Mouse (Mus musculus): Measurements from ENCODE around the gene A730015C16Rik. TPM values are rescaled to one million over a fixed set of nuclear protein-coding genes. Genes with fewer than 3 reads are reported as not detected.
A peak's percentile ranks its signal among the peaks of the same experiment; 100 is the strongest.

A730015C16Rik gene
- polyA plus RNA-seq, 1 experiment from 2014 or later: 1.6 TPM

GRCm38 (mm10) chr4:108866806-108867205, 18.4 kb upstream of the A730015C16Rik start:
- DNase-seq (ENCODE audit: low spot score) (no peak), ATAC-seq (replicated peaks; ENCODE audit: low FRiP score, low TSS enrichment, low read depth) (no peak)
- Histone ChIP-seq H3K27me3 (replicated peaks; ENCODE audit: control insufficient read depth, insufficient read depth, low read length) (no peaks in the 10 kb centered on the region), H3K4me1 (replicated peaks; ENCODE audit: control insufficient read depth, insufficient read depth, low read length) (no peaks in the 10 kb centered on the region), H3K27ac (ENCODE audit: low read depth) (no peak overlapping the region), H3K4me2 (ENCODE audit: low read length) (no peak overlapping the region), H3K36me3 (ENCODE audit: control insufficient read depth, insufficient read depth, low read length) (peaks cover 21% of the 10 kb centered on the region), H3K9me3 (ENCODE audit: control insufficient read depth, low read length) (no peaks in the 10 kb centered on the region), H3K4me3 (ENCODE audit: low read depth, low read length) (no peak overlapping the region), H3K9ac (ENCODE audit: low read length) (no peak overlapping the region)
- 77% methylated on average over 7 of the region's 7 CpGs for WGBS

- no peaks in the 10 kb centered on the region for H3K9me3 ChIP-seq (ENCODE audit: control insufficient read depth, low read length)
- ATAC-seq (replicated peaks; ENCODE audit: low FRiP score, low TSS enrichment, low read depth) (peak; percentile 88), DNase-seq (ENCODE audit: low spot score) (peak; percentile 84)
- H3K4me1 ChIP-seq (replicated peaks; ENCODE audit: control insufficient read depth, insufficient read depth, low read length): peaks cover 13% of the 10 kb centered on the region
- under 1% methylated on average over 77 of the region's 77 CpGs for WGBS
- peak within 1 kb of the TSS; percentile 94 for H3K4me3 ChIP-seq (ENCODE audit: low read depth, low read length)
- H3K36me3 ChIP-seq (ENCODE audit: control insufficient read depth, insufficient read depth, low read length): peaks cover 16% of the 10 kb centered on the region; the same call in 1 of the 2 replicates
- peak within 1 kb of the TSS; percentile 89 for H3K27ac ChIP-seq (ENCODE audit: low read depth)
- H3K9ac ChIP-seq (ENCODE audit: low read length): peak within 1 kb of the TSS; percentile 90
- H3K27me3 ChIP-seq (replicated peaks; ENCODE audit: control insufficient read depth, insufficient read depth, low read length): no peaks in the 10 kb centered on the region
- peak within 1 kb of the TSS; percentile 92 for H3K4me2 ChIP-seq (ENCODE audit: low read length)
Observed at GRCm38 (mm10) chr4:108847715-108848504, 509 bp downstream of the A730015C16Rik start, which contains the start of gene Kti12. Gene Kti12, plus strand, starts transcription at chr4:108847785.

- Histone ChIP-seq H3K4me1 (replicated peaks; ENCODE audit: control insufficient read depth, insufficient read depth, low read length) (peaks cover 13% of the 10 kb centered on the region), H3K4me3 (ENCODE audit: low read depth, low read length) (no peak overlapping the region), H3K9me3 (ENCODE audit: control insufficient read depth, low read length) (no peaks in the 10 kb centered on the region), H3K4me2 (ENCODE audit: low read length) (no peak overlapping the region), H3K9ac (ENCODE audit: low read length) (no peak overlapping the region), H3K27me3 (replicated peaks; ENCODE audit: control insufficient read depth, insufficient read depth, low read length) (no peaks in the 10 kb centered on the region), H3K36me3 (ENCODE audit: control insufficient read depth, insufficient read depth, low read length) (peaks cover 12% of the 10 kb centered on the region; the same call in 1 of the 2 replicates), H3K27ac (ENCODE audit: low read depth) (peak overlapping the region; percentile 54)
- ATAC-seq (replicated peaks; ENCODE audit: low FRiP score, low TSS enrichment, low read depth) (no peak), DNase-seq (ENCODE audit: low spot score) (no peak)
- 53% methylated on average over 5 of the region's 5 CpGs for WGBS
Observed at GRCm38 (mm10) chr4:108845824-108846569, 2.4 kb downstream of the A730015C16Rik start.

- no peak overlapping the region for H3K9ac ChIP-seq (ENCODE audit: low read length)
- H3K4me3 ChIP-seq (ENCODE audit: low read depth, low read length): no peak overlapping the region
- no peaks in the 10 kb centered on the region for H3K9me3 ChIP-seq (ENCODE audit: control insufficient read depth, low read length)
- H3K27ac ChIP-seq (ENCODE audit: low read depth): no peak overlapping the region
- DNase-seq (ENCODE audit: low spot score) (no peak), ATAC-seq (replicated peaks; ENCODE audit: low FRiP score, low TSS enrichment, low read depth) (no peak)
- H3K27me3 ChIP-seq (replicated peaks; ENCODE audit: control insufficient read depth, insufficient read depth, low read length): no peaks in the 10 kb centered on the region
- no peaks in the 10 kb centered on the region for H3K36me3 ChIP-seq (ENCODE audit: control insufficient read depth, insufficient read depth, low read length)
- peaks cover under 1% of the 10 kb centered on the region; the same call in 1 of the 2 replicates for H3K4me1 ChIP-seq (replicated peaks; ENCODE audit: control insufficient read depth, insufficient read depth, low read length)
- no peak overlapping the region for H3K4me2 ChIP-seq (ENCODE audit: low read length)
Observed at GRCm38 (mm10) chr4:108843336-108843735, 5.1 kb downstream of the A730015C16Rik start.

GRCm38 (mm10) chr4:108841920-108842578, 6.4 kb downstream of the A730015C16Rik start:
- Histone ChIP-seq H3K27ac (ENCODE audit: low read depth) (peak overlapping the region; percentile 54), H3K27me3 (replicated peaks; ENCODE audit: control insufficient read depth, insufficient read depth, low read length) (no peaks in the 10 kb centered on the region), H3K4me2 (ENCODE audit: low read length) (no peak overlapping the region), H3K9me3 (ENCODE audit: control insufficient read depth, low read length) (no peaks in the 10 kb centered on the region), H3K9ac (ENCODE audit: low read length) (no peak overlapping the region), H3K4me1 (replicated peaks; ENCODE audit: control insufficient read depth, insufficient read depth, low read length) (no peaks in the 10 kb centered on the region; the same call in 1 of the 2 replicates), H3K4me3 (ENCODE audit: low read depth, low read length) (no peak overlapping the region), H3K36me3 (ENCODE audit: control insufficient read depth, insufficient read depth, low read length) (no peaks in the 10 kb centered on the region)
- ATAC-seq (replicated peaks; ENCODE audit: low FRiP score, low TSS enrichment, low read depth) (0 out of 2 replicates have a peak, but pooled peaks have one; percentile 42), DNase-seq (ENCODE audit: low spot score) (no peak)
- 73% methylated on average over 7 of the region's 7 CpGs for WGBS

GRCm38 (mm10) chr4:108838031-108838430, 10.4 kb downstream of the A730015C16Rik start:
- Histone ChIP-seq H3K27ac (ENCODE audit: low read depth) (no peak overlapping the region; the same call in 1 of the 2 replicates), H3K36me3 (ENCODE audit: control insufficient read depth, insufficient read depth, low read length) (no peaks in the 10 kb centered on the region), H3K9ac (ENCODE audit: low read length) (no peak overlapping the region), H3K9me3 (ENCODE audit: control insufficient read depth, low read length) (no peaks in the 10 kb centered on the region), H3K4me3 (ENCODE audit: low read depth, low read length) (no peak overlapping the region), H3K4me1 (replicated peaks; ENCODE audit: control insufficient read depth, insufficient read depth, low read length) (peaks cover 17% of the 10 kb centered on the region), H3K27me3 (replicated peaks; ENCODE audit: control insufficient read depth, insufficient read depth, low read length) (no peaks in the 10 kb centered on the region), H3K4me2 (ENCODE audit: low read length) (no peak overlapping the region)
- 71% methylated on average over 4 of the region's 4 CpGs for WGBS
- ATAC-seq (replicated peaks; ENCODE audit: low FRiP score, low TSS enrichment, low read depth) (no peak), DNase-seq (ENCODE audit: low spot score) (no peak)

- Histone ChIP-seq H3K4me3 (ENCODE audit: low read depth, low read length) (peak overlapping the region; percentile 97), H3K9ac (ENCODE audit: low read length) (peak overlapping the region; percentile 98), H3K4me1 (replicated peaks; ENCODE audit: control insufficient read depth, insufficient read depth, low read length) (peaks cover 31% of the 10 kb centered on the region), H3K9me3 (ENCODE audit: control insufficient read depth, low read length) (no peaks in the 10 kb centered on the region), H3K4me2 (ENCODE audit: low read length) (peak overlapping the region; percentile 62), H3K27me3 (replicated peaks; ENCODE audit: control insufficient read depth, insufficient read depth, low read length) (no peaks in the 10 kb centered on the region), H3K36me3 (ENCODE audit: control insufficient read depth, insufficient read depth, low read length) (no peaks in the 10 kb centered on the region), H3K27ac (ENCODE audit: low read depth) (peak overlapping the region; percentile 97)
- 53% methylated on average over 3 of the region's 3 CpGs for WGBS
- no peak for ATAC-seq (replicated peaks; ENCODE audit: low FRiP score, low TSS enrichment, low read depth)
- no peak for DNase-seq (ENCODE audit: low spot score)
Observed at GRCm38 (mm10) chr4:108835496-108835895, 12.9 kb downstream of the A730015C16Rik start.

GRCm38 (mm10) chr4:108834971-108835311, 13.5 kb downstream of the A730015C16Rik start:
- H3K4me1 ChIP-seq (replicated peaks; ENCODE audit: control insufficient read depth, insufficient read depth, low read length): peaks cover 31% of the 10 kb centered on the region
- no peaks in the 10 kb centered on the region for H3K27me3 ChIP-seq (replicated peaks; ENCODE audit: control insufficient read depth, insufficient read depth, low read length)
- peak overlapping the region; percentile 97 for H3K4me3 ChIP-seq (ENCODE audit: low read depth, low read length)
- H3K27ac ChIP-seq (ENCODE audit: low read depth): peak overlapping the region; percentile 97
- H3K9me3 ChIP-seq (ENCODE audit: control insufficient read depth, low read length): no peaks in the 10 kb centered on the region
- peaks cover 5% of the 10 kb centered on the region for H3K36me3 ChIP-seq (ENCODE audit: control insufficient read depth, insufficient read depth, low read length)
- peak overlapping the region; percentile 62 for H3K4me2 ChIP-seq (ENCODE audit: low read length)
- 1% methylated on average over 15 of the region's 15 CpGs for WGBS
- ATAC-seq (replicated peaks; ENCODE audit: low FRiP score, low TSS enrichment, low read depth) (no peak), DNase-seq (ENCODE audit: low spot score) (peak; percentile 63)
- peak overlapping the region; percentile 98 for H3K9ac ChIP-seq (ENCODE audit: low read length)
